Mouse (Mus musculus) hematopoietic multipotent progenitor cell, adult 10-12 weeks (in vitro differentiated cells): ENCODE data around the gene Smcr8. TPM values are rescaled to one million over a fixed set of nuclear protein-coding genes. Genes with fewer than 3 reads are reported as not detected.

Experiments
- polyA plus RNA-seq: library from polyadenylated mRNA; stranded (reverse); fragments of >175 nt; gene quantifications from 2 replicates; pipeline ENCODE4 v1.2.3, GENCODE M21; 2012; ENCODE audit warnings: low replicate concordance

Smcr8 gene
- polyA plus RNA-seq: 3.0 and 4.3 TPM in 2 replicates

DNA sequence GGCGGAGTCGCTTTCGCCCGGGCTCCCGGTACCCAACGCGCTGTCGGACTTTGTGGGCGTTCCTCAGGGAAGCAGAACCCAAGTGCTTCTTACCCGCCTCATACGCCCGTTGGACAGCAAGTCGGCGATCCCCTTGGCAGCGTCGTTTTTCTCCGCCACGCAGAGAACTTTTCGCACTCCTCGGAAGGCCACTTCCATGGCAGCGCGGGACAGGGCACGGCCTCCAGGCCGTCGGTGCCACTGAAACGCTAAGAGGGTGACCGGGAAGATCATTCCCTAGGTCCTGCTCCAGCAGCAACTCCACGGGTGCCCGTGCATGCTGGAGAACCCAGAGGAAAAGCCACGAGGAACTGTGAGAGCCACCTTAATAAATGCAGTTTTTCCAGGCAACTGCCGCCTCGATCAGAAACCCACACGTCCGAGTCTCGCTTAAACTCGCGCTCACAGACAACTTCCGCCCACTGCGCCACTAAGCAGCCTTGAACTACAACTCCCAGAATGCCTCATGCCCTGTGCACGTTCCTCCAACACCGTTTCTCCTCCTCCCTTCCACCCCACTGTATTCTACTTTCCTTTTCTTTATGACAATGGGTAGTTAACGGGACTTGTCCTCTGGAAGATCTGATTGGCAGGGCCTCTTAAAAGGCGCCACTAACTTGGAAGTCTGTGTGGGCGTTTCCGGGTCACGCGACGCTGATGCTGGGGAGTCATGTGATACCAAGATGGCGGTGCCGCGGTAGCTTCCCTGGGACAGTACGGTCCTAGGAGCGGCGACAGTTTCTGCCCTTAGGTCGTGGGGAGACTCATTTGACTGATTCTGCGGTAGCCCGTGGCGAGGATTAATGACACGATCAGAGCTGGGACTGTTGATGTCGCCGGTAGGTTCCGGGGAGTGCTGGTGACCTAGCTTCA is at the start of gene Smcr8, which contains the start of gene Top3a:
Smcr8 (plus strand) TSS at position 696 of the 912 bp plus-strand sequence.
Top3a (minus strand) TSS at position 537 of the 912 bp plus-strand sequence.

DNA sequence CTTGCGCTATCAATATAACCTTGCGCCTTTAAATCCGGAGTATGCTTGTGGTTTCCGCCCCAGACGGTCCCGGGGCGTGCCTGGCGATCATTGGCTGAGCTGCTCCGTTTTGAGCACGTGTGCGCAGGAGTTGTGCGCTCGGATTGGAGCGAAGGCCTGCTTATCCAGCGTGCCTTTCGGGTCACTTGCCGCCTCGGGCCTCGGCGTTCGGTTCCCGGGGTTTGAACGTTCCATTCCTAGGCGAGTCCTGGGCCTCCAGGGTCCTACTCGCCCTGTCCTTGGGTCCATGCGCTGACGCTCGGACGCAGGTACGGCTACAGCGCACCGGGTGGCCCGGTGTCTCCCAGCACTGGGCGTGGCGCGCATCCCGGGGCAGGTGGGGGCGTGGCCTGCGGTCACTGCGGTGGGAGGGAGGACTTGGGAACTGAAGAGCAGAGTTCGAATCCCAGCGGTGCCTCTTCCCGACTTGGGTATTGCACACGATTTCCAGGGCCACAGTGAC is 49.0 kb upstream of the Smcr8 start, which contains the start of gene Mief2:
Mief2 (plus strand) TSS at position 139 of the 502 bp plus-strand sequence.

DNA sequence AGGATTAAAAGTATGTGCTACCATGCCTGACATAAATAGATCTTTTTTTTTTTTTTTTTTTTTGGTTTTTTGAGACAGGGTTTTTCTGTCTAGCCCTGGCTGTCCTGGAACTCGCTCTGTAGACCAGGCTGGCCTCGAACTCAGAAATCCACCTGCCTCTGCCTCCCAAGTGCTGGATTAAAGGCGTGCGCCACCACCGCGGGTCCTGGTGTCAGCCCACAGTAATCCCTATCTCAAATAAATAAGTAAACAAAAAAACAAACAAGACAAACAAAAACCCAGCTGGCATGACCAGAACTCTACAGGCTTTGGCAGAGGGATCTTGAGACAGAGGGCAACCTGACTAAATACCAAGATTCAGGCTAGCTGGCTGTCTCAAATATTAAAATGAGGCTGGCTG is 34.3 kb downstream of the Smcr8 start, which contains the start of gene Shmt1:
Shmt1 (minus strand) TSS at position 101 of the 400 bp plus-strand sequence.

DNA sequence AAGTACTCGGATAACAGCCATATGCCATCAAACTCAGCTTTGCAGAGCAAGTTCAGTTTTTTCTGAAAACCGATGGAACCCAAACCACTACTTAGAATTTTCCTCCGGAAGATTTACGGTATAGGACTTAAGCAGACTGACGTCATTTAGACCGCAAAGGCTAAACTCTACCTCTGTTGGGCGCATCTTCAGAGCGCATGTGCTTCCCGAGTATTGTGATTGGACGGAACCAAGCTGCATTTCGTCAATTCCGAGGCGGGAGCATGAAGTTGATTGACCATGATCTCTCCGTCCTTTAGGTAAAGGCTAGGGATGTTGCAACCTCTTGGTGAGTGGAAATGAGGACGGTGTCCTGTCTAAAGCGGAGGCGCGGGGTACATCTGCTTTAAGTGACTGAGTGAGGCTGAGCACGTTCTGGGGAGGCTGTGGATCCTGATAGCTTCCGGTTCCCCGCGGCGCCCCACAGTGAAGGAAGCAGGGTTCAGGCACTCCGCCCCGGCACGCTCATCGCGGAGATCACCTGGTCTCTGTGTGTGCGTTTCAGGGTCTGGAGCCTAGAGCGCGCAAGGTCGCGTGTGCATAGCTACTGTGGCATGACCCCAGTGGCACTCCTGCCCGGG is 53.2 kb downstream of the Smcr8 start, which contains the start of gene Dhrs7b:
Dhrs7b (plus strand) TSS at position 199 of the 620 bp plus-strand sequence.

Other genes with a start within 250 kb of the Smcr8 start
- gene Alkbh5, start 241.1 kb upstream of the Smcr8 start, polyA plus RNA-seq: 27.0 and 45.4 TPM in 2 replicates
- 25.0 and 31.4 TPM in 2 replicates for gene Llgl1, start 77.8 kb upstream of the Smcr8 start, polyA plus RNA-seq
- 56.8 and 278 TPM in 2 replicates for gene Flii, start 50.3 kb upstream of the Smcr8 start, polyA plus RNA-seq
- gene Mief2, start 49.1 kb upstream of the Smcr8 start, polyA plus RNA-seq: 31.6 and 47.4 TPM in 2 replicates
- gene Top3a, start 159 bp upstream of the Smcr8 start, polyA plus RNA-seq: 2.6 and 7.7 TPM in 2 replicates
- gene Shmt1, start 34.2 kb downstream of the Smcr8 start, polyA plus RNA-seq: 0.80 and 1.1 TPM in 2 replicates
- 0.88 and 3.1 TPM in 2 replicates for gene Dhrs7b, start 53.1 kb downstream of the Smcr8 start, polyA plus RNA-seq
- gene Tmem11, start 101.7 kb downstream of the Smcr8 start, polyA plus RNA-seq: 11.3 and 11.7 TPM in 2 replicates
- gene Natd1, start 137.2 kb downstream of the Smcr8 start, polyA plus RNA-seq: 6.7 and 31.1 TPM in 2 replicates
- gene Map2k3, start 154.5 kb downstream of the Smcr8 start, polyA plus RNA-seq: 66.1 and 127 TPM in 2 replicates
- not detected in 2 replicates for gene Kcnj12, start 245.0 kb downstream of the Smcr8 start, polyA plus RNA-seq